Mouse (Mus musculus): Measurements from ENCODE around the gene Nckipsd. TPM values are rescaled to one million over a fixed set of nuclear protein-coding genes. Genes with fewer than 3 reads are reported as not detected.

Nckipsd gene
- total and polyA plus RNA-seq, 3 experiments = 6.4 to 13.2 (median 6.6) TPM

- H3K27ac ChIP-seq (ENCODE audit: insufficient read depth, low read depth) = no peak overlapping the region
- no peak for TF ChIP-seq MYC (IDR thresholded peaks at IDR 0.05; ENCODE audit: low read depth, low read length)
- TF ChIP-seq POLR2AphosphoS2 (IDR thresholded peaks at IDR 0.05; ENCODE audit: low read depth, low read length) = no peak
- TF ChIP-seq MXI1 (IDR thresholded peaks at IDR 0.05; ENCODE audit: low read depth, low read length) = no peak
- no peak for TF ChIP-seq IRF4 (IDR thresholded peaks at IDR 0.05; ENCODE audit: low read depth, low read length)
- no peak for TF ChIP-seq BHLHE40 (IDR thresholded peaks at IDR 0.05; ENCODE audit: low read depth, low read length)
- no peak for TF ChIP-seq JUN (IDR thresholded peaks at IDR 0.05; ENCODE audit: insufficient read depth, low read depth, low read length)
- no peak for TF ChIP-seq CHD1 (IDR thresholded peaks at IDR 0.05; ENCODE audit: low read depth, low read length)
- TF ChIP-seq SIN3A (IDR thresholded peaks at IDR 0.05; ENCODE audit: low read length) = no peak
- TF ChIP-seq NRF1 (IDR thresholded peaks at IDR 0.05; ENCODE audit: low read depth, low read length) = no peak
- no peak for TF ChIP-seq MAX (IDR thresholded peaks at IDR 0.05; ENCODE audit: low read length)
- TF ChIP-seq E2F4 (IDR thresholded peaks at IDR 0.05; ENCODE audit: insufficient replicate concordance, low read depth, low read length) = no peak
- H3K36me3 ChIP-seq (replicated peaks in 1 of 2; ENCODE audit: control insufficient read depth in 1 of 2, insufficient read depth in 1 of 2, low read length in 1 of 2) = peaks cover 34 to 51% of the 10 kb centered on the region in 2 experiments
- DNase-seq (ENCODE audit: extremely low read depth) = no peak
- no peak overlapping the region for H3K9ac ChIP-seq (ENCODE audit: insufficient read depth, low read depth)
- H3K79me2 ChIP-seq (replicated peaks; ENCODE audit: control insufficient read depth, extremely low read depth, insufficient read depth, poor library complexity, severe bottlenecking) = peaks cover 46% of the 10 kb centered on the region
- dilution Hi-C loops (cut with MboI; ENCODE audit: extremely low pct_ligation_motif_present, extremely low pct_unique_long_range_greater_than_20kb, low sequenced_read_pairs) (no loop called here), in situ Hi-C loops (cut with MboI; ENCODE audit: low pct_ligation_motif_present, low pct_unique_long_range_greater_than_20kb, low sequenced_read_pairs) (no loop called here)
- H3K4me3 ChIP-seq (replicated peaks in 1 of 3; ENCODE audit: low read depth in 2 of 3, low read length in 2 of 3, poor library complexity in 1 of 3) = no peak overlapping the region
- no peaks in the 10 kb centered on the region for H3K9me3 ChIP-seq (replicated peaks; ENCODE audit: low read length)
- H3K4me2 ChIP-seq (ENCODE audit: insufficient read depth, low read depth, poor library complexity, severe bottlenecking) = no peak overlapping the region
- peaks cover 33 to 91% of the 10 kb centered on the region in 2 experiments for H3K4me1 ChIP-seq (ENCODE audit: control insufficient read depth in 1 of 2, insufficient read depth in 2 of 2)
- H3K27me3 ChIP-seq (replicated peaks) = no peaks in the 10 kb centered on the region
Measured at GRCm38 (mm10) chr9:108795281-108795680, 12.9 kb upstream of the Nckipsd start.

- dilution Hi-C loops (cut with MboI; ENCODE audit: extremely low pct_ligation_motif_present, extremely low pct_unique_long_range_greater_than_20kb, low sequenced_read_pairs) = no loop called here
- Histone ChIP-seq H3K9me3 (replicated peaks; ENCODE audit: low read length) (no peaks in the 10 kb centered on the region), H3K27ac (ENCODE audit: insufficient read depth, low read depth) (no peak overlapping the region), H3K4me2 (ENCODE audit: insufficient read depth, low read depth, poor library complexity, severe bottlenecking) (no peak overlapping the region), H3K36me3 (replicated peaks in 1 of 2; ENCODE audit: control insufficient read depth in 1 of 2, insufficient read depth in 1 of 2, low read length in 1 of 2) (peaks cover 34 to 52% of the 10 kb centered on the region in 2 experiments), H3K4me3 (replicated peaks in 1 of 3; ENCODE audit: low read depth in 2 of 3, low read length in 2 of 3, poor library complexity in 1 of 3) (no peak overlapping the region), H3K27me3 (replicated peaks) (no peaks in the 10 kb centered on the region), H3K79me2 (replicated peaks; ENCODE audit: control insufficient read depth, extremely low read depth, insufficient read depth, poor library complexity, severe bottlenecking) (peaks cover 46% of the 10 kb centered on the region), H3K9ac (ENCODE audit: insufficient read depth, low read depth) (no peak overlapping the region), H3K4me1 (ENCODE audit: control insufficient read depth in 1 of 2, insufficient read depth in 2 of 2) (peaks cover 33 to 86% of the 10 kb centered on the region in 2 experiments)
- DNase-seq (ENCODE audit: extremely low read depth) = no peak
- TF ChIP-seq MAFK (IDR thresholded peaks at IDR 0.05; ENCODE audit: insufficient replicate concordance, low read length) (no peak), ZMIZ1 (IDR thresholded peaks at IDR 0.05; ENCODE audit: low read depth, low read length) (no peak), POLR2A (IDR thresholded peaks at IDR 0.05; ENCODE audit: low read depth, low read length) (no peak), NRF1 (IDR thresholded peaks at IDR 0.05; ENCODE audit: low read depth, low read length) (no peak), NELFE (IDR thresholded peaks at IDR 0.05; ENCODE audit: low read depth, low read length) (no peak), ETS1 (conservative IDR thresholded peaks at IDR 0.05; ENCODE audit: low read depth, low read length) (no peak), ZNF384 (IDR thresholded peaks at IDR 0.05; ENCODE audit: low read depth, low read length) (no peak), POLR2AphosphoS2 (IDR thresholded peaks at IDR 0.05; ENCODE audit: low read depth, low read length) (no peak), MXI1 (IDR thresholded peaks at IDR 0.05; ENCODE audit: low read depth, low read length) (no peak), SIN3A (IDR thresholded peaks at IDR 0.05; ENCODE audit: low read length) (no peak), JUND (conservative IDR thresholded peaks at IDR 0.05; ENCODE audit: low read depth, low read length) (no peak), CHD1 (IDR thresholded peaks at IDR 0.05; ENCODE audit: low read depth, low read length) (no peak)
- in situ Hi-C loops (cut with MboI; ENCODE audit: low pct_ligation_motif_present, low pct_unique_long_range_greater_than_20kb, low sequenced_read_pairs) = no loop called here
Measured at GRCm38 (mm10) chr9:108795762-108796161, 12.4 kb upstream of the Nckipsd start.
